Mouse (Mus musculus): ENCODE results near the gene Snu13. TPM values are rescaled to one million over a fixed set of nuclear protein-coding genes. Genes with fewer than 3 reads are reported as not detected.
A peak's percentile ranks its signal among the peaks of the same experiment; 100 is the strongest.

The Snu13 gene
- total RNA-seq (2017), result 74.5 and 74.8 TPM in 2 replicates

- ATAC-seq (ENCODE audit: extremely low read depth, insufficient number of reproducible peaks, low FRiP score, poor library complexity, severe bottlenecking), result peak; percentile 94
Measured at GRCm38 (mm10) chr15:82047080-82047883, at the start of gene Snu13. TSS of gene Snu13 (minus strand) at chr15:82047598.

DNA sequence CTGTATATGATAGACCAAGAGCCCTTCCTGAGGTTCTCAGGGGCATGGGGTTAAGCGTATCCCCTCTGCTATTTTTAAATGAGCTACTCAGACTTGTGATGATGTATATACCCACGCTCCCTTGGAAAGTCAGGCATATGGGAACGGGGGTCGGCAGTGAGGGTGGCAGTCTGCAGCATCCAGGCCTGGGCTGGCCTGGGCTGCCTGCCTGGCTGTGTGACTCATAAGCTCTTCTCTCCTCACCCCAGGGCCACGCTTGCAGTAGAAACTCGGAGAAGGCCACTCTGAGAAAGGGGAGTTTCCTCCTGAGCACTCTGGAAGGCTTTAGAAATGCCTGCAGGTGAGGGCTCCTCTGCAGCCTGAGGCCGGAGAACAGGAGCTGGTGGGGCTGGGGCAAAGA, 43.7 kb upstream of the Snu13 start:
- ATAC-seq (ENCODE audit: extremely low read depth, insufficient number of reproducible peaks, low FRiP score, poor library complexity, severe bottlenecking), result no peak

DNA sequence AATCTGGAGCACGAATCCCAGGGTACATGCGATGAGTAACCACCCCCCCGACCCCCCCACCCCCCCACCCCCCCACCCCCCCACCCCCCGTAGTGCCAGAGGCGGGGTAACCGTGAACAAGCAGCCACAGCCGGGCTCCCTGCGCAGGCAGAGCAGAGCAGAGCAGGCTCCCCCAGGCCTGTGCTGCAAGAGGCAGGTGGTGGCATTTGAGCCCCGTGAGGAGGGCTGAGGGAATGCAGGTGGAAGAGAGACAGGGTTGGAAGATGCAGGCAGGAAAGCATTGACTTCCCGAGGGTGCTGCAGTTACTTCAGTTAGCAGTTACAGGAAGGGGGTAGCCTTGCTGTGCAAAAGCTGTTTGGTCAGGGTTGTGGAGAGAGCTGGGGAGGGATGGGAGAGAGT, 39.9 kb upstream of the Snu13 start:
- ATAC-seq (ENCODE audit: extremely low read depth, insufficient number of reproducible peaks, low FRiP score, poor library complexity, severe bottlenecking), result no peak

DNA sequence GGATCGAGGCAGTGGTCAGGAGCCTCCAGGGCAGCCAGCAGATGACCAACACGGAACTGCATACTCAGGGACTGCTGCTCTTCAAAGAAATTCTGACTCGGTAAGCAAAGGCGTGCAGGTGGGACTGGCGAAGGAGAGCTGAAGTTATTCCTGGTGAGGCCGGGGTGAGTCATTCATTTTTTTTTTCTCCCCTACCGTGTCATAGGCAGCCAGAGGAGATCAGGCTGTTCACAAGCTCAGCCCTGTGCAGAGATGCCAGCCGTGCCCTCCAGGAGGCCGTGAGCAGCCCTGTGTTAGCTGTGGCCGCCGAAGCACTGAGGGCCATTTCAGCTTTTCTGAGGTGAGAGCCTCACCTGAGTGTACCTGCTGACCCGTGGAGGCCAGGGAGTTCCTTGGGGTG, 38.7 kb upstream of the Snu13 start:
- ATAC-seq (ENCODE audit: extremely low read depth, insufficient number of reproducible peaks, low FRiP score, poor library complexity, severe bottlenecking), result no peak

GRCm38 (mm10) chr15:82085606-82086005, 38.2 kb upstream of the Snu13 start:
- no peak for ATAC-seq (ENCODE audit: extremely low read depth, insufficient number of reproducible peaks, low FRiP score, poor library complexity, severe bottlenecking)

DNA sequence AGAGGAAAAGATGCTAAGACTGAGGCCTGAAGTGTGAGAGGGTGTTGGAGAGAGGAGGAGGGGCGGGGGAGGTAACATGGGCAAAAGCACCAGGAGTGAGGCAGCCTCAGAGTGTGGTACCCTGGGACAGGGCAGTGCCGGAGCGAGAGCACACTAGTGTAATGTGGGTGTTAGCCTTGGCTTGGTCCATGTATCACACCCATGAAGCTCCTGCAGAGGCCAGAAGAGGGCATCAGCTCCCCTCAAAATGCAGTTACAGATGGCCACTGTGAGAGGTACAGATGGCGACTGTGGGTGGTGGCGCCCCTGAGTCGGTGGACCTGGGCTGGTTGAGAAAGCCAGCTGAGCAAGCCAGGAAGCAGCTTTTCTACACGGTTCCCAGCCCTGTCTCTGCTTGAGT, 33.8 kb upstream of the Snu13 start:
- peak; percentile 65; the same call in 1 of the 2 replicates for ATAC-seq (ENCODE audit: extremely low read depth, insufficient number of reproducible peaks, low FRiP score, poor library complexity, severe bottlenecking)

DNA sequence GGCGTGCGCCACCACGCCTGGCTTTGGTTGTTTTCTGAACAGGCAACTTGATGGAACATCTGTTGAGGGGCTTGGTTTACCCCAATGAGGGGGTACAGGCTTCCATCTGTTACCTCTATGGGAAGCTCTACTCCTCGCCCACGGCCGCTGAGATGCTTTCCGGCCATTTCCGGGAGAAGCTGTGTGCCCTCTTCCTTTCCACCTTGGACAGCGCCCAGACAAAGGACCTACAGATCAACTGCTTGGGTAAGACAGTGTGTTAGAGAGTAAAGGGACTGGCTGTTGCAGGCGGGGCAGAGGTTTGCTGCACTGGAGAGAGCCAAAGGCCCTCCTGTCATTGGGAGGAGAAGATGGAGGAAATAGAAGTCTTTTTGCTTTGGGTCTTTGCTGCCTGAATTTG, 32.5 kb upstream of the Snu13 start:
- ATAC-seq (ENCODE audit: extremely low read depth, insufficient number of reproducible peaks, low FRiP score, poor library complexity, severe bottlenecking), result no peak

GRCm38 (mm10) chr15:82073490-82073889, 26.1 kb upstream of the Snu13 start:
- ATAC-seq (ENCODE audit: extremely low read depth, insufficient number of reproducible peaks, low FRiP score, poor library complexity, severe bottlenecking), result no peak

- no peak for ATAC-seq (ENCODE audit: extremely low read depth, insufficient number of reproducible peaks, low FRiP score, poor library complexity, severe bottlenecking)
Measured at GRCm38 (mm10) chr15:82071816-82072469, 24.5 kb upstream of the Snu13 start.

- ATAC-seq (ENCODE audit: extremely low read depth, insufficient number of reproducible peaks, low FRiP score, poor library complexity, severe bottlenecking), result no peak
Measured at GRCm38 (mm10) chr15:82069898-82070297, 22.5 kb upstream of the Snu13 start, which contains the start of gene Mei1. TSS of gene Mei1 (plus strand) at chr15:82069996.

- ATAC-seq (ENCODE audit: extremely low read depth, insufficient number of reproducible peaks, low FRiP score, poor library complexity, severe bottlenecking), result no peak
Measured at GRCm38 (mm10) chr15:82065511-82065910, 18.1 kb upstream of the Snu13 start.

GRCm38 (mm10) chr15:82063909-82064308, 16.5 kb upstream of the Snu13 start:
- ATAC-seq (ENCODE audit: extremely low read depth, insufficient number of reproducible peaks, low FRiP score, poor library complexity, severe bottlenecking), result no peak

DNA sequence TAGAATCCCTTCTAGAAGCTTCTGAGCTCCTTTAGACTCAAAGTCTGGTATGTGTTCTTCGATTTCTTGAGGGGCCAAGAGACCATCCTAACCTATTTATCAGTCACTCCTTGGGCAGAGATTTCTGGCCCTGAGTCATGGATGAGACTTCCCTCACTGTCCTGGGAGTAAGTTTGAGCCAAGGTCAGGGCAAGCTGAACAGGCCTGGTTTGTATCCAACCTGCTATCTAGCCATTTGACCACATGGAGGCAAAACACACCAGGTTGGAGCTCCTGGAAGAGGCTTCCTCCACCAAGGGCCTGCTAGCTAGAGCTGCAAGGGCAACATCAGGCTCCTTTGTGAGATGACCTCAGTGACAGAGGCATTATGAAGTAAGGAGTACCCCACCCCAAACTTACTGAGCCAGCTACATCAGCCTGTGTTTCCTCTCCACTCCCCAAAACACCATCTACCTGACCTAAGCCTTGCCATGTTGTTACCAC, 11.4 kb upstream of the Snu13 start, which contains the start of gene 4930407I10Rik:
Gene 4930407I10Rik (plus strand): TSS at position 433 of the 483 bp plus-strand sequence.
- no peak for ATAC-seq (ENCODE audit: extremely low read depth, insufficient number of reproducible peaks, low FRiP score, poor library complexity, severe bottlenecking)

GRCm38 (mm10) chr15:82052544-82052943, 5.1 kb upstream of the Snu13 start:
- ATAC-seq (ENCODE audit: extremely low read depth, insufficient number of reproducible peaks, low FRiP score, poor library complexity, severe bottlenecking), result no peak

DNA sequence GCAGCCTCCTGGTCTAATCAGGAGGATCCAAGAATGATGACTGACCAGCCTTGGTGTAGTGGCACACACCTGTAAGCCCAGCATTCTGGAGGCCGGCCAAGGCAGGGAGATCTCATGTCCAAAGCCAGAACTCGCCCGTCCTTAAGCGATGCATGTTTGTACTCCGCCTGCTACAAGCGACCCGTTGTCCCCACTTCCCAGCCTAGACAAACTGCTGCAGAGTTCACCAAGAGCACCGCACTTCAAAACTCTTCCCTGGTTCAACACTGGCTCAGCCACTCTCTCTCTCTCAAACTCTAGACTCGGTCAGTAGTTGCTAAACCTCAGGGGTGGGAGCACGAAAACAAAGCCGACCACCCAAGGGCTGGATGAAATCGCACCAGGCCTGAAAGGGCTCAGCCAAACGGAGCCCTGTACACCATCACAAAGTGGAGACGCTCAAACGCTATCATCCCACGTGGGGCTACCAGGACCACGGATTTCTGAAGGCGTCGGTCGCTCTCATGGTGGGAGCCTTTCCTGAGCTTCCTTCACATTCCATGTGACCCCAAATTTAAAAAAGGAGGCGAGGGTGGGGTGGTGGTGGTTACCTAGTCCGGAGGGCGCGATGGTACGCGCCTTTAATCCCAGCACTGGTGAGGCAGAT, 1.0 kb downstream of the Snu13 start:
- ATAC-seq (ENCODE audit: extremely low read depth, insufficient number of reproducible peaks, low FRiP score, poor library complexity, severe bottlenecking), result no peak

DNA sequence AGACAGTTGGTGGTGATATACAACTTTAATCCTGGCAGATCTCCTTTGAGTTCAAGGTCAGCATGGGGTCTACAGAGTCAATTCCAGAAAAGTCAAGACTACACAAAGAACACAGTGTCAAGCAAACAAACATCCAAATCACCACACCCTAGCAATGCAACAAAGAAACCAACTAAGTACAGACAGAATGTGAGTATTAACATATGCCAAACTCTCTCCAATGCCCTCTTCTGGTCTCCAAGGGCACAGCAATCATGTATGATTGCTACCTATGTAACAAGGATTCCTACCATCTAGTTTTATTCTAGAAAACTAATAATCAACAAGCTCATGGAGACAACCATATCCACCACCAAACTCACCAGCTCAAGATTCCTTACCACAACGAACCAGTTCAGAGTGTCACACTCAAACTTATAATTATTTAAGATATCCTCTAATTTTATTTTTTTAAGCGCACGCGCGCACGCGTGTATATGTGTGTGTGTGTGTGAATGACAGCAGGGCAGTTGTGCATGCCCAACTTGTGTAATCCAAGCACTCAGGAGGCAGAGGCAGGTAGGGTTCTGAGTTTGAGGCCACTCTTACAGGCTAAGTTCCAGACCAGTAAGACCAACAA, 3.1 kb downstream of the Snu13 start:
- ATAC-seq (ENCODE audit: extremely low read depth, insufficient number of reproducible peaks, low FRiP score, poor library complexity, severe bottlenecking), result no peak; the same call in 1 of the 2 replicates

- peak; percentile 75; the same call in 1 of the 2 replicates for ATAC-seq (ENCODE audit: extremely low read depth, insufficient number of reproducible peaks, low FRiP score, poor library complexity, severe bottlenecking)
Measured at GRCm38 (mm10) chr15:82040650-82041049, 6.7 kb downstream of the Snu13 start.

DNA sequence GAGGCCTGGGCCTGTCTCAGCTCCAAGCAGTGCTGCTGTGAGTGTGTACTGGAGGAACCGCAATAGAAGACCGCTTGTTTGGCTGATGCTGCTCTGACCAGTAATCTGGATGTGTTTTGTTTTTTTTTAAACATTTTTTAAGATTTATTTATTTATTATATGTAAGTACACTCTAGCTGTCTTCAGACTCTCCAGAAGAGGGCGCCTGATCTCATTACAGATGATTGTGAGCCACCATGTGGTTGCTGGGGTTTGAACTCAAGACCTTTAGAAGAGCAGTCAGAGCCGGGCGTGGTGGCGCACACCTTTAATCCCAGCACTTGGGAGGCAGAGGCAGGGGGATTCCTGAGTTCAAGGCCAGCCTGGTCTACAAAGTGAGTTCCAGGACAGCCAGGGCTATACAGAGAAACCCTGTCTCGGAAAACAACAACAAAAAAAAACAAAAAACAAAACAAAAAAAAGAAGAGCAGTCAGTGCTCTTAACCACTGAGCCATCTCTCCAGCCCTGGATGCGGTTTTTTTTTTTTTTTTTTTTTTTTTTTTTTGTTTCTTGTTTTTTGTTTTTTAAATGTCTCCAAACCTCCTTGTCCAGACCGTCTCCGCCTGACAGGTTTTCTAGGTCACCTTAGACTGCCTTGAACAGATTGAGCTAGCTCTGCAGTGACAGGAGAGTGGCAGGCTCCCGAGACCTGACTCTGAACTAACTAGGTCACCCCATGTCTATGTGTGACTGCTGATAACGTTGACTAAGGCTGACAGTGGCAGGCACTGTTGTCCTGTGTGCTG, 11.3 kb downstream of the Snu13 start:
- ATAC-seq (ENCODE audit: extremely low read depth, insufficient number of reproducible peaks, low FRiP score, poor library complexity, severe bottlenecking), result no peak

All from neutrophil, adult 5-6 weeks (primary cell).